Mouse (Mus musculus) testis, adult 2 months (tissue): ENCODE data around the gene CN725425. TPM values are rescaled to one million over a fixed set of nuclear protein-coding genes. Genes with fewer than 3 reads are reported as not detected.

Experiments
- H3K27ac ChIP-seq: fragments of 200-500 bp; 2 replicates; pipeline ENCODE4 v1.5.1; 2012; ENCODE audit warnings: low read depth, low read length; ENCODE audit not compliant: control insufficient read depth, insufficient read depth
- H3K27me3 ChIP-seq: fragments of 200-500 bp; 2 replicates; pipeline ENCODE4 v1.6.1; 2012; ENCODE audit warnings: mild to moderate bottlenecking, low read length, moderate library complexity; ENCODE audit not compliant: control insufficient read depth, insufficient read depth
- H3K36me3 ChIP-seq: fragments of 200-500 bp; 2 replicates; pipeline ENCODE4 v1.6.1; 2012; ENCODE audit warnings: mild to moderate bottlenecking, low read length; ENCODE audit not compliant: control insufficient read depth, insufficient read depth
- H3K4me1 ChIP-seq: fragments of 200-500 bp; 2 replicates; pipeline ENCODE4 v1.6.1; 2012; ENCODE audit warnings: low read length; ENCODE audit not compliant: control insufficient read depth, insufficient read depth
- H3K4me3 ChIP-seq: fragments of 200-500 bp; 2 replicates; pipeline ENCODE4 v1.5.1; 2012; ENCODE audit warnings: low read depth, mild to moderate bottlenecking, low read length, moderate library complexity, mixed read lengths; ENCODE audit not compliant: control insufficient read depth
- CTCF ChIP-seq: fragments of 200-500 bp; IDR thresholded peaks from 2 replicates; pipeline ENCODE4 v1.5.1; 2012; ENCODE audit warnings: low read depth, mild to moderate bottlenecking, inconsistent platforms, low read length, moderate library complexity; ENCODE audit not compliant: control insufficient read depth, insufficient read depth, insufficient replicate concordance
- POLR2A ChIP-seq: fragments of 200-500 bp; IDR thresholded peaks from 2 replicates; pipeline ENCODE4 v1.6.1; 2012; ENCODE audit warnings: low read depth, mild to moderate bottlenecking, inconsistent platforms, low read length, moderate library complexity; ENCODE audit not compliant: control insufficient read depth
- polyA plus RNA-seq: library from polyadenylated mRNA; depleted of rRNA; stranded (reverse); fragments of >200 nt; gene quantifications from 2 replicates; pipeline ENCODE4 v1.2.3, GENCODE M21; 2012

Gene CN725425
- polyA plus RNA-seq, 1 experiment: 2.6 TPM

- Histone ChIP-seq H3K4me3 (no peak overlapping the region), H3K27me3 (no peaks in the 10 kb centered on the region), H3K4me1 (no peaks in the 10 kb centered on the region), H3K36me3 (no peaks in the 10 kb centered on the region), H3K27ac (no peak overlapping the region)
- no peak for TF ChIP-seq POLR2A
- no peak for TF ChIP-seq CTCF
Measured at GRCm38 (mm10) chr15:91263926-91264325, 64.6 kb downstream of the CN725425 start.

GRCm38 (mm10) chr15:91268532-91268931 is 69.2 kb downstream of the CN725425 start:
- Histone ChIP-seq H3K36me3 (no peaks in the 10 kb centered on the region), H3K4me1 (peaks cover 5% of the 10 kb centered on the region), H3K4me3 (no peak overlapping the region), H3K27ac (no peak overlapping the region), H3K27me3 (no peaks in the 10 kb centered on the region)
- TF ChIP-seq POLR2A (no peak), CTCF (no peak)

GRCm38 (mm10) chr15:91275961-91276360 is 76.7 kb downstream of the CN725425 start:
- TF ChIP-seq CTCF: no peak
- no peak for TF ChIP-seq POLR2A
- no peak overlapping the region for H3K27ac ChIP-seq
- no peaks in the 10 kb centered on the region for H3K27me3 ChIP-seq
- H3K4me3 ChIP-seq: no peak overlapping the region
- peaks cover 5% of the 10 kb centered on the region for H3K4me1 ChIP-seq
- no peaks in the 10 kb centered on the region for H3K36me3 ChIP-seq

GRCm38 (mm10) chr15:91279571-91279970 is 80.3 kb downstream of the CN725425 start:
- Histone ChIP-seq H3K36me3 (no peaks in the 10 kb centered on the region), H3K4me1 (peaks cover 2% of the 10 kb centered on the region), H3K27me3 (no peaks in the 10 kb centered on the region), H3K4me3 (no peak overlapping the region), H3K27ac (no peak overlapping the region)
- TF ChIP-seq POLR2A (no peak), CTCF (no peak)

GRCm38 (mm10) chr15:91281521-91281920 is 82.2 kb downstream of the CN725425 start:
- H3K4me3 ChIP-seq: no peak overlapping the region
- H3K27me3 ChIP-seq: no peaks in the 10 kb centered on the region
- peaks cover 4% of the 10 kb centered on the region for H3K4me1 ChIP-seq
- no peak overlapping the region for H3K27ac ChIP-seq
- TF ChIP-seq POLR2A: no peak
- TF ChIP-seq CTCF: no peak
- no peaks in the 10 kb centered on the region for H3K36me3 ChIP-seq

GRCm38 (mm10) chr15:91282822-91283221 is 83.5 kb downstream of the CN725425 start:
- Histone ChIP-seq H3K27me3 (no peaks in the 10 kb centered on the region), H3K27ac (no peak overlapping the region), H3K4me1 (peaks cover 4% of the 10 kb centered on the region), H3K36me3 (no peaks in the 10 kb centered on the region), H3K4me3 (no peak overlapping the region)
- TF ChIP-seq POLR2A (no peak), CTCF (no peak)

- no peaks in the 10 kb centered on the region for H3K27me3 ChIP-seq
Measured at GRCm38 (mm10) chr15:91283418-91283817, 84.1 kb downstream of the CN725425 start.

GRCm38 (mm10) chr15:91299319-91299835 is 100.1 kb downstream of the CN725425 start:
- TF ChIP-seq CTCF (no peak), POLR2A (no peak)
- H3K27me3 ChIP-seq: no peaks in the 10 kb centered on the region

More at GRCm38 (mm10) chr15:91283418-91283817, 84.1 kb downstream of the CN725425 start:
- no peak for TF ChIP-seq POLR2A
- TF ChIP-seq CTCF: no peak
- no peak overlapping the region for H3K27ac ChIP-seq
- H3K4me1 ChIP-seq: peaks cover 4% of the 10 kb centered on the region
- H3K36me3 ChIP-seq: no peaks in the 10 kb centered on the region
- no peak overlapping the region for H3K4me3 ChIP-seq

More at GRCm38 (mm10) chr15:91299319-91299835, 100.1 kb downstream of the CN725425 start:
- Histone ChIP-seq H3K4me1 (no peaks in the 10 kb centered on the region), H3K36me3 (no peaks in the 10 kb centered on the region), H3K4me3 (no peak overlapping the region), H3K27ac (no peak overlapping the region)
